In the genomic region with DNA sequence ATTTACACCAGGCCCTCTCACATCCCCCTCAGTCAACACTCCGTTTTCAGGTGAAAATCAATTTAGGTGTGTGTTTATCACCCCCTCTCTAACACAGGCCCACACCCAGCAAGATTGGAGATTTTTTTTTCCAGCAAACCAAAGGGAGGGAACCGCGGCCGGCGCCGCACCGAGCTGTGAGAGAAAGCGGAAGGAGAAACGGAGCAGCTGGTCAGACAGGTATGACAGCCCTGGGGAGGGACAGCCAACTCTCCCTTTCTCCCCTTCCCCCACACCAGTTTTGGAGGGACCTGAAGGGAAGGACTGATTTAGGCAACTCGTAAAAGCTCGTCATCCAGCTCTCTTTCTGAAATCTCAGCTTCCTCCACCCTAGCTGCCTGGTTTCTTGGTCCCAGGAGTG, we compare ENCODE assay signal across 11 mouse cellular contexts. TPM values are rescaled to one million over a fixed set of nuclear protein-coding genes. Genes with fewer than 3 reads are reported as not detected.
DNase-seq lines count a peak whose midpoint lies in the region; ATAC-seq lines count a peak whose summit lies in the region.
"Had no signal": no experiment of that assay in that cellular context is flagged by ENCODE, and none has a peak within 500 bp of the region (broad histone marks: within the 10 kb centered on the region; RNA-seq: fewer than 3 reads in every experiment).

No protein-coding gene starts in this region.

- H3K9me3 ChIP-seq in embryonic facial prominence, embryonic 10.5 days, result no peaks in the 10 kb centered on the region
- no peaks in the 10 kb centered on the region for H3K9me3 ChIP-seq in embryonic facial prominence, embryonic 15.5 days (replicated peaks)
- H3K9me3 ChIP-seq in limb, embryonic 15.5 days, result no peaks in the 10 kb centered on the region
- H3K9me3 ChIP-seq in hindbrain, embryonic 11.5 days (ENCODE audit: control insufficient read depth, low read length), result no peaks in the 10 kb centered on the region

- 26% methylated on average over 11 of the region's 11 CpGs for WGBS in embryonic facial prominence, embryonic 10.5 days
- 21% methylated on average over 11 of the region's 11 CpGs for WGBS in embryonic facial prominence, embryonic 15.5 days
- WGBS in limb, embryonic 15.5 days, result 24% methylated on average over 11 of the region's 11 CpGs
- 36% methylated on average over 11 of the region's 11 CpGs for WGBS in hindbrain, embryonic 11.5 days

- H3K4me2 ChIP-seq in embryonic facial prominence, embryonic 15.5 days (replicated peaks), result 0 out of 2 replicates have a peak overlapping the region, but pooled peaks have one; percentile 0
- H3K4me2 ChIP-seq in limb, embryonic 15.5 days, result 0 out of 2 replicates have a peak overlapping the region, but pooled peaks have one; percentile 10
- no peak overlapping the region for H3K4me2 ChIP-seq in hindbrain, embryonic 11.5 days (replicated peaks; ENCODE audit: low read depth, low read length)

- peaks cover 61% of the 10 kb centered on the region for H3K4me1 ChIP-seq in embryonic facial prominence, embryonic 10.5 days
- H3K4me1 ChIP-seq in embryonic facial prominence, embryonic 15.5 days, result peaks cover 51% of the 10 kb centered on the region
- H3K4me1 ChIP-seq in limb, embryonic 15.5 days, result peaks cover 35% of the 10 kb centered on the region
- 0 out of 2 replicates have a peak, but pooled peaks cover 2% of the 10 kb centered on the region for H3K4me1 ChIP-seq in hindbrain, embryonic 11.5 days (replicated peaks; ENCODE audit: control insufficient read depth, insufficient read depth, low read length)

- peaks cover 78% of the 10 kb centered on the region for H3K27me3 ChIP-seq in embryonic facial prominence, embryonic 10.5 days (replicated peaks; ENCODE audit: low read depth, poor library complexity, severe bottlenecking)
- H3K27me3 ChIP-seq in embryonic facial prominence, embryonic 15.5 days, result peaks cover 60% of the 10 kb centered on the region
- H3K27me3 ChIP-seq in limb, embryonic 15.5 days, result peaks cover 57% of the 10 kb centered on the region
- H3K27me3 ChIP-seq in hindbrain, embryonic 11.5 days (ENCODE audit: control insufficient read depth, insufficient read depth, low read length), result peaks cover 32% of the 10 kb centered on the region

- ATAC-seq in embryonic facial prominence, embryonic 15.5 days (ENCODE audit: insufficient number of reproducible peaks, low FRiP score, low TSS enrichment, low read depth), result no peak
- no peak for ATAC-seq in limb, embryonic 15.5 days (ENCODE audit: insufficient number of reproducible peaks, low FRiP score, low TSS enrichment, low read depth)
- ATAC-seq in hindbrain, embryonic 11.5 days (ENCODE audit: low FRiP score), result no peak

- H3K36me3 ChIP-seq in embryonic facial prominence, embryonic 10.5 days (replicated peaks), result no peaks in the 10 kb centered on the region
- no peaks in the 10 kb centered on the region for H3K36me3 ChIP-seq in embryonic facial prominence, embryonic 15.5 days
- H3K36me3 ChIP-seq in limb, embryonic 15.5 days, result no peaks in the 10 kb centered on the region
- H3K36me3 ChIP-seq in hindbrain, embryonic 11.5 days (ENCODE audit: control insufficient read depth, insufficient read depth, low read length), result no peaks in the 10 kb centered on the region

- DNase-seq in embryonic facial prominence, embryonic 10.5 days (ENCODE audit: low spot score), result no peak
- peak; percentile 49 for DNase-seq in lung, postnatal 14 days
- no peak for DNase-seq in layer of hippocampus, postnatal 25 days (ENCODE audit: extremely low spot score in 1 of 2, low spot score in 1 of 2)
- DNase-seq in adipocyte (ENCODE audit: low spot score), result no peak
- DNase-seq in hindbrain, embryonic 11.5 days (ENCODE audit: low spot score), result no peak
- DNase-seq: cerebellum, postnatal 14 days; gastrocnemius, postnatal 10 days had no signal

- no peak overlapping the region for H3K4me3 ChIP-seq in embryonic facial prominence, embryonic 10.5 days
- H3K4me3 ChIP-seq in embryonic facial prominence, embryonic 15.5 days (replicated peaks), result no peak overlapping the region
- H3K4me3 ChIP-seq in limb, embryonic 15.5 days, result no peak overlapping the region
- no peak overlapping the region for H3K4me3 ChIP-seq in hindbrain, embryonic 11.5 days (ENCODE audit: low read depth, low read length)

- no peak overlapping the region for H3K9ac ChIP-seq in embryonic facial prominence, embryonic 15.5 days
- H3K9ac ChIP-seq in limb, embryonic 15.5 days, result no peak overlapping the region
- H3K9ac ChIP-seq in hindbrain, embryonic 11.5 days (ENCODE audit: low read depth, low read length), result no peak overlapping the region

- H3K27ac ChIP-seq in embryonic facial prominence, embryonic 10.5 days (replicated peaks), result peak overlapping the region; percentile 61
- peak overlapping the region; percentile 65 for H3K27ac ChIP-seq in embryonic facial prominence, embryonic 15.5 days (replicated peaks)
- H3K27ac ChIP-seq in limb, embryonic 15.5 days, result no peak overlapping the region
- H3K27ac ChIP-seq in hindbrain, embryonic 11.5 days (ENCODE audit: low read depth, low read length), result no peak overlapping the region

RNA-seq across cellular contexts. Expression of a gene that starts 2.0 kb away (rescaled TPM):
- polyA plus RNA-seq in embryonic facial prominence, embryonic 10.5 days (2016; fragmentation: Nextera tagmentation; extraction: Ambion mirVana), result 86.3 and 91.9 TPM in 2 replicates
- polyA plus RNA-seq in embryonic facial prominence, embryonic 15.5 days (2015; fragmentation: Nextera tagmentation; extraction: Ambion mirVana), result 131 and 181 TPM in 2 replicates
- polyA plus RNA-seq in limb, embryonic 15.5 days (2015; fragmentation: Nextera tagmentation; extraction: Ambion mirVana), result 70.8 and 75.5 TPM in 2 replicates
- total RNA-seq in layer of hippocampus, postnatal 25 days (2021), result under 1 TPM in 1 of 2 experiments, not detected in 1; 0.19 TPM
- polyA plus RNA-seq in hindbrain, embryonic 11.5 days (2014; fragmentation: Nextera tagmentation; extraction: Ambion mirVana), result 22.4 and 27.8 TPM in 2 replicates

RNA-seq across cellular contexts. Expression of a gene that starts 21.7 kb away (rescaled TPM):
- 95.2 and 101 TPM in 2 replicates for polyA plus RNA-seq in embryonic facial prominence, embryonic 10.5 days (2016; fragmentation: Nextera tagmentation; extraction: Ambion mirVana)
- 87.8 and 119 TPM in 2 replicates for polyA plus RNA-seq in embryonic facial prominence, embryonic 15.5 days (2015; fragmentation: Nextera tagmentation; extraction: Ambion mirVana)
- polyA plus RNA-seq in limb, embryonic 15.5 days (2015; fragmentation: Nextera tagmentation; extraction: Ambion mirVana), result 39.0 and 44.4 TPM in 2 replicates
- total RNA-seq in layer of hippocampus, postnatal 25 days (2021), result under 1 TPM; 0.17 to 0.26 TPM
- polyA plus RNA-seq in hindbrain, embryonic 11.5 days (2014; fragmentation: Nextera tagmentation; extraction: Ambion mirVana), result 20.5 and 22.7 TPM in 2 replicates

RNA-seq across cellular contexts. Expression of a gene that starts 52.2 kb away (rescaled TPM):
- not detected in 2 replicates for polyA plus RNA-seq in embryonic facial prominence, embryonic 10.5 days (2016; fragmentation: Nextera tagmentation; extraction: Ambion mirVana)
- polyA plus RNA-seq in embryonic facial prominence, embryonic 15.5 days (2015; fragmentation: Nextera tagmentation; extraction: Ambion mirVana), result 11.5 and 14.1 TPM in 2 replicates
- 13.3 and 15.6 TPM in 2 replicates for polyA plus RNA-seq in limb, embryonic 15.5 days (2015; fragmentation: Nextera tagmentation; extraction: Ambion mirVana)
- total RNA-seq in layer of hippocampus, postnatal 25 days (2021), result not detected
- 0.11 TPM in 1 of 2 replicates, not detected in the other for polyA plus RNA-seq in hindbrain, embryonic 11.5 days (2014; fragmentation: Nextera tagmentation; extraction: Ambion mirVana)
- total RNA-seq: gastrocnemius, postnatal 10 days; hematopoietic stem cell, adult 5-6 weeks; layer of hippocampus, postnatal 10 days had no signal

Comparison
In these comparisons a context has a peak if more than half of its experiments do, and no peak if none do; other contexts are left out.
1. RNA of a gene that starts 52.2 kb away (polyA plus RNA-seq): 11.5 to 14.1 TPM in embryonic facial prominence, embryonic 15.5 days and 13.3 to 15.6 TPM in limb, embryonic 15.5 days; not detected in embryonic facial prominence, embryonic 10.5 days and 0.11 TPM in hindbrain, embryonic 11.5 days; every median in the first group is over 10 times any median in the second.
2. H3K27ac ChIP-seq: peak in embryonic facial prominence, embryonic 10.5 days (single experiment) and embryonic facial prominence, embryonic 15.5 days (single experiment); none in limb, embryonic 15.5 days (single experiment) and hindbrain, embryonic 11.5 days (single experiment).